Mouse (Mus musculus): ENCODE measurements at regions not wholly inside any gene's neighbourhood (a gene's known extent, or its start where the extent isn't known, plus 50 kb on each side); places are given as distances from the start of the nearest gene placed in this dataset.

DNA sequence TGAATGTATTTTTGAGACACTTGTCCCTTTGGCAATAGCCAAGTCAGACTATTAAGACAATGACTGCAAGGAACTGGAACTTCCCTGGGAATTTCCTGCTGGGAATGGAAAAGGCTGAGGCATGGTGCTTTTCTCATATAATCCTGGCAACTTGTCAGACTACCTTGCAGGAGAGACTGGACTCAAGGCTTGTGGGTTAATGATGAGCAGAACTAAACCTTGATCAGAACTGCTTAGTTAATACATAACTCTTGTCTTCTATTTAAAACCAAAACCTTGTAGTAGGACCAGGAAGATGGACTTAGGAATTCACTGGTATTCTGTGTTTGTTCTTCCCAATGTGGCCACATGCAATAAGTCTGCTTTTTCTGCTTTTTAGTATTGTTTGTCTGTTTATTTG, 579.3 kb upstream of the Plxna2 start:
- no peak for TF ChIP-seq POLR2A (IDR thresholded peaks at IDR 0.05; ENCODE audit: borderline replicate concordance, insufficient read depth, low read length)
- no peak for TF ChIP-seq CTCF (IDR thresholded peaks at IDR 0.05; ENCODE audit: borderline replicate concordance, insufficient read depth, low read depth, low read length)
